Mouse (Mus musculus) CH12.LX (cell line): Measurements from ENCODE around the gene Alcam. TPM values are rescaled to one million over a fixed set of nuclear protein-coding genes. Genes with fewer than 3 reads are reported as not detected.

ENCODE experiments used
- DNase-seq: peaks from one replicate; pipeline ENCODE4 v3.0.0-alpha.2; 2013; ENCODE audit errors: extremely low read depth
- H3K27ac ChIP-seq: 2 replicates; pipeline ENCODE4 v1.5.1; 2012; ENCODE audit warnings: low read depth, mild to moderate bottlenecking, control low read depth, moderate library complexity; ENCODE audit not compliant: insufficient read depth
- H3K27me3 ChIP-seq: replicated peaks from 2 replicates; pipeline ENCODE3; 2012; ENCODE audit warnings: inconsistent platforms
- H3K36me3 ChIP-seq, 2 experiments: replicated peaks in 1 of 2; 2 replicates each; pipeline versions ENCODE3 to v1.6.1; 2012; ENCODE audit warnings: inconsistent platforms in 1 of 2, low read length in 1 of 2, mild to moderate bottlenecking in 1 of 2, mixed read lengths in 1 of 2, moderate library complexity in 1 of 2; ENCODE audit not compliant: control insufficient read depth in 1 of 2, insufficient read depth in 1 of 2
- H3K4me1 ChIP-seq, 2 experiments: 2 replicates each; pipeline ENCODE4 v1.6.1; 2012; ENCODE audit warnings: inconsistent platforms in 1 of 2, moderate library complexity in 1 of 2; ENCODE audit not compliant: insufficient read depth in 2 of 2, control insufficient read depth in 1 of 2
- H3K4me2 ChIP-seq: 2 replicates; pipeline ENCODE4 v1.6.1; 2012; ENCODE audit warnings: low read depth, mild to moderate bottlenecking, control low read depth; ENCODE audit not compliant: poor library complexity, insufficient read depth, severe bottlenecking
- H3K4me3 ChIP-seq, 3 experiments: fragments of 150-350 bp in 1 of 3; sonication (generic) in 1 of 3; replicated peaks in 1 of 3; 2 replicates each; pipeline versions ENCODE3 to v1.5.1; 2011 to 2012; ENCODE audit warnings: low read depth in 2 of 3, low read length in 2 of 3, mild to moderate bottlenecking in 2 of 3, moderate library complexity in 2 of 3, control low read depth in 1 of 3, improper control_type of control experiment in 1 of 3, inconsistent platforms in 1 of 3, mixed read lengths in 1 of 3; ENCODE audit not compliant: poor library complexity in 1 of 3
- H3K79me2 ChIP-seq: replicated peaks from 2 replicates; pipeline ENCODE4 v1.6.1; 2012; ENCODE audit warnings: mild to moderate bottlenecking, moderate library complexity; ENCODE audit not compliant: control insufficient read depth, poor library complexity, insufficient read depth, severe bottlenecking; ENCODE audit errors: extremely low read depth
- H3K9ac ChIP-seq: 2 replicates; pipeline ENCODE4 v1.6.1; 2012; ENCODE audit warnings: low read depth, mild to moderate bottlenecking, control low read depth, moderate library complexity; ENCODE audit not compliant: insufficient read depth
- H3K9me3 ChIP-seq: replicated peaks from 2 replicates; pipeline ENCODE3; 2012; ENCODE audit warnings: low read length, inconsistent platforms, mixed read lengths
- BHLHE40 ChIP-seq: IDR thresholded peaks from 2 replicates; pipeline ENCODE4 v1.6.1; 2011; ENCODE audit warnings: mild to moderate bottlenecking, low read depth, low read length, improper control_type of control experiment
- CHD1 ChIP-seq: IDR thresholded peaks from 2 replicates; pipeline ENCODE4 v1.6.1; 2012; ENCODE audit warnings: low read depth, low read length, improper control_type of control experiment, inconsistent platforms
- E2F4 ChIP-seq: IDR thresholded peaks from 2 replicates; pipeline ENCODE4 v1.6.1; 2011; ENCODE audit warnings: low read depth, low read length, improper control_type of control experiment; ENCODE audit not compliant: insufficient replicate concordance
- ELF1 ChIP-seq: IDR thresholded peaks from 2 replicates; pipeline ENCODE4 v1.6.1; 2014; ENCODE audit warnings: low read depth, mild to moderate bottlenecking, inconsistent platforms, low read length, improper control_type of control experiment
- ETS1 ChIP-seq: conservative IDR thresholded peaks from 2 replicates; pipeline ENCODE4 v1.6.1; 2012; ENCODE audit warnings: low read depth, mild to moderate bottlenecking, inconsistent platforms, low read length, improper control_type of control experiment, moderate library complexity
- GABPA ChIP-seq: IDR thresholded peaks from 2 replicates; pipeline ENCODE4 v1.6.1; 2012; ENCODE audit warnings: low read depth, low read length, improper control_type of control experiment, inconsistent platforms; ENCODE audit not compliant: insufficient replicate concordance
- HCFC1 ChIP-seq: IDR thresholded peaks from 2 replicates; pipeline ENCODE4 v1.6.1; 2012; ENCODE audit warnings: low read depth, mild to moderate bottlenecking, inconsistent platforms, low read length, improper control_type of control experiment
- JUN ChIP-seq: IDR thresholded peaks from 2 replicates; pipeline ENCODE4 v1.6.1; 2011; ENCODE audit warnings: low read depth, mild to moderate bottlenecking, low read length, improper control_type of control experiment, moderate library complexity; ENCODE audit not compliant: insufficient read depth
- JUND ChIP-seq: conservative IDR thresholded peaks from 2 replicates; pipeline ENCODE4 v1.6.1; 2011; ENCODE audit warnings: low read depth, low read length, improper control_type of control experiment
- MAFK ChIP-seq: IDR thresholded peaks from 2 replicates; pipeline ENCODE4 v1.6.1; 2011; ENCODE audit warnings: low read length, improper control_type of control experiment; ENCODE audit not compliant: insufficient replicate concordance
- MAX ChIP-seq: IDR thresholded peaks from 2 replicates; pipeline ENCODE4 v1.6.1; 2011; ENCODE audit warnings: low read length, improper control_type of control experiment
- MAZ ChIP-seq: IDR thresholded peaks from 2 replicates; pipeline ENCODE4 v1.6.1; 2012; ENCODE audit warnings: low read depth, mild to moderate bottlenecking, inconsistent platforms, low read length, improper control_type of control experiment, moderate library complexity
- MEF2A ChIP-seq: IDR thresholded peaks from 2 replicates; pipeline ENCODE4 v1.6.1; 2014; ENCODE audit warnings: low read depth, mild to moderate bottlenecking, inconsistent platforms, low read length, improper control_type of control experiment, borderline replicate concordance
- MXI1 ChIP-seq: IDR thresholded peaks from 2 replicates; pipeline ENCODE4 v1.6.1; 2011; ENCODE audit warnings: mild to moderate bottlenecking, low read depth, low read length, improper control_type of control experiment
- MYC ChIP-seq: IDR thresholded peaks from 2 replicates; pipeline ENCODE4 v1.6.1; 2011; ENCODE audit warnings: low read depth, mild to moderate bottlenecking, improper control_type of control experiment, low read length
- NELFE ChIP-seq: IDR thresholded peaks from 2 replicates; pipeline ENCODE4 v1.6.1; 2011; ENCODE audit warnings: low read depth, low read length, improper control_type of control experiment
- PAX5 ChIP-seq: IDR thresholded peaks from 2 replicates; pipeline ENCODE4 v1.6.1; 2012; ENCODE audit warnings: low read length, inconsistent platforms, mixed read lengths
- POLR2A ChIP-seq: IDR thresholded peaks from 2 replicates; pipeline ENCODE4 v1.6.1; 2011; ENCODE audit warnings: low read depth, mild to moderate bottlenecking, improper control_type of control experiment, low read length
- RAD21 ChIP-seq: IDR thresholded peaks from 2 replicates; pipeline ENCODE4 v1.6.1; 2011; ENCODE audit warnings: low read depth, mild to moderate bottlenecking, low read length, improper control_type of control experiment, moderate library complexity
- RCOR1 ChIP-seq: conservative IDR thresholded peaks from 2 replicates; pipeline ENCODE4 v1.6.1; 2012; ENCODE audit warnings: low read depth, mild to moderate bottlenecking, inconsistent platforms, low read length, improper control_type of control experiment
- SIN3A ChIP-seq: IDR thresholded peaks from 2 replicates; pipeline ENCODE4 v1.6.1; 2012; ENCODE audit warnings: low read length, improper control_type of control experiment, inconsistent platforms
- SMC3 ChIP-seq: IDR thresholded peaks from 2 replicates; pipeline ENCODE4 v1.6.1; 2011; ENCODE audit warnings: low read depth, low read length, improper control_type of control experiment
- TBP ChIP-seq: conservative IDR thresholded peaks from 2 replicates; pipeline ENCODE4 v1.6.1; 2011; ENCODE audit warnings: low read depth, low read length, improper control_type of control experiment
- TCF12 ChIP-seq: IDR thresholded peaks from 2 replicates; pipeline ENCODE4 v1.6.1; 2014; ENCODE audit warnings: low read depth, mild to moderate bottlenecking, inconsistent platforms, low read length, improper control_type of control experiment
- UBTF ChIP-seq: IDR thresholded peaks from 2 replicates; pipeline ENCODE4 v1.6.1; 2012; ENCODE audit warnings: low read depth, mild to moderate bottlenecking, inconsistent platforms, low read length, improper control_type of control experiment, moderate library complexity
- ZC3H11A ChIP-seq: IDR thresholded peaks from 2 replicates; pipeline ENCODE4 v1.6.1; 2012; ENCODE audit warnings: low read depth, mild to moderate bottlenecking, inconsistent platforms, low read length, improper control_type of control experiment
- ZKSCAN1 ChIP-seq: IDR thresholded peaks from 2 replicates; pipeline ENCODE4 v1.6.1; 2012; ENCODE audit warnings: low read depth, inconsistent platforms, low read length, improper control_type of control experiment, borderline replicate concordance
- dilution Hi-C: fragments of 300-500 bp; cut with MboI; formaldehyde crosslinking; loops from 2 replicates; pipeline ENCODE4 v1.14.3; 2020; ENCODE audit warnings: low sequenced_read_pairs; ENCODE audit not compliant: extremely low pct_unique_long_range_greater_than_20kb, extremely low pct_ligation_motif_present
- in situ Hi-C: fragments of 300-500 bp; cut with MboI; formaldehyde crosslinking; loops from 3 replicates; pipeline ENCODE4 v1.14.3; 2019; ENCODE audit warnings: low sequenced_read_pairs, low pct_ligation_motif_present, low pct_unique_long_range_greater_than_20kb, mixed read lengths
- polyA plus RNA-seq: library from polyadenylated mRNA; unstranded; fragments of >175 nt; gene quantifications from 2 replicates; pipeline ENCODE4 v1.2.1, GENCODE M21; 2012; ENCODE audit warnings: low read depth; ENCODE audit not compliant: insufficient read length
- total RNA-seq, 2 experiments: library from RNA; depleted of rRNA; stranded (reverse); fragments of 300-350 nt in 1 of 2; fragments of >200 nt in 1 of 2; gene quantifications; 2 replicates each; pipeline ENCODE4 v1.2.3; 2012 to 2014

Alcam gene
- total and polyA plus RNA-seq, 3 experiments = 26.3 to 56.7 (median 54.6) TPM

GRCm38 (mm10) chr16:52331341-52331830 lies 122.5 kb downstream of the Alcam start:
- Histone ChIP-seq H3K9me3 (no peaks in the 10 kb centered on the region), H3K79me2 (no peaks in the 10 kb centered on the region; the same call in 1 of the 2 replicates), H3K36me3 (peaks cover 0 to 6% of the 10 kb centered on the region in 2 experiments), H3K4me3 (no peak overlapping the region), H3K4me1 (peaks cover 0 to 14% of the 10 kb centered on the region in 2 experiments; a peak in 2 of 4 replicates), H3K4me2 (no peak overlapping the region), H3K27ac (no peak overlapping the region), H3K9ac (no peak overlapping the region), H3K27me3 (no peaks in the 10 kb centered on the region)
- TF ChIP-seq POLR2A = no peak
- TF ChIP-seq TCF12 = no peak
- TF ChIP-seq SMC3 = no peak
- TF ChIP-seq RCOR1 = no peak
- no peak for TF ChIP-seq ETS1
- no peak for TF ChIP-seq UBTF
- no peak for TF ChIP-seq PAX5
- TF ChIP-seq ZKSCAN1 = no peak
- TF ChIP-seq TBP = no peak
- no peak for TF ChIP-seq MXI1
- TF ChIP-seq MAFK = no peak
- TF ChIP-seq SIN3A = no peak
- TF ChIP-seq ZC3H11A = no peak
- no peak for TF ChIP-seq CHD1
- no peak for TF ChIP-seq BHLHE40
- dilution Hi-C loops = no loop called here
- DNase-seq = no peak
- in situ Hi-C loops = no loop called here

- dilution Hi-C loops = no loop called here
- H3K9ac ChIP-seq = no peak overlapping the region
- no peak for TF ChIP-seq ZC3H11A
- TF ChIP-seq, all 38 proteins: peak for 0
- no peak for DNase-seq
- H3K79me2 ChIP-seq = no peaks in the 10 kb centered on the region; the same call in 1 of the 2 replicates
- H3K4me3 ChIP-seq = no peak overlapping the region
- in situ Hi-C loops = no loop called here
- no peak overlapping the region for H3K4me2 ChIP-seq
- no peaks in the 10 kb centered on the region for H3K9me3 ChIP-seq
- peaks cover 0 to 6% of the 10 kb centered on the region in 2 experiments for H3K36me3 ChIP-seq
- peaks cover 0 to 24% of the 10 kb centered on the region in 2 experiments; a peak in 3 of 4 replicates for H3K4me1 ChIP-seq
- no peaks in the 10 kb centered on the region for H3K27me3 ChIP-seq
- no peak overlapping the region for H3K27ac ChIP-seq
Measured at GRCm38 (mm10) chr16:52329420-52329819, 124.5 kb downstream of the Alcam start.

GRCm38 (mm10) chr16:52319229-52319628 lies 134.6 kb downstream of the Alcam start:
- in situ Hi-C loops = no loop called here
- no peaks in the 10 kb centered on the region for H3K9me3 ChIP-seq
- no peaks in the 10 kb centered on the region for H3K36me3 ChIP-seq
- no peak overlapping the region for H3K4me3 ChIP-seq
- no peaks in the 10 kb centered on the region for H3K27me3 ChIP-seq
- H3K27ac ChIP-seq = no peak overlapping the region
- H3K4me1 ChIP-seq = peaks cover 0 to 6% of the 10 kb centered on the region in 2 experiments; a peak in 2 of 4 replicates
- no peak overlapping the region for H3K4me2 ChIP-seq
- dilution Hi-C loops = no loop called here
- H3K79me2 ChIP-seq = peaks cover 3% of the 10 kb centered on the region
- DNase-seq = no peak
- no peak overlapping the region for H3K9ac ChIP-seq
- TF ChIP-seq ELF1 (no peak), GABPA (no peak), HCFC1 (no peak), RAD21 (no peak), MAX (no peak), E2F4 (no peak), MYC (no peak), JUND (no peak), JUN (no peak), POLR2A (no peak), MAZ (no peak), UBTF (no peak), SMC3 (no peak), MEF2A (no peak), TCF12 (no peak), NELFE (no peak)
